In genomic region chr3:38151821-38152220, GRCm38 (mm10) we compare ENCODE assay signal across 15 mouse cellular contexts.
"Had no signal": no experiment of that assay in that cellular context is flagged by ENCODE, and none has a peak within 500 bp of the region (broad histone marks: within the 10 kb centered on the region; RNA-seq: fewer than 3 reads in every experiment).

No protein-coding gene starts in this region.

- H3K4me3 ChIP-seq: hindbrain, embryonic 12.5 days; layer of hippocampus, adult 2 months; limb, embryonic 12.5 days; liver, embryonic 13.5 days; megakaryocyte, embryonic 14.5 days; midbrain, embryonic 15.5 days; neural tube, embryonic 12.5 days had no signal

- H3K4me2 ChIP-seq: hindbrain, embryonic 12.5 days; limb, embryonic 12.5 days; liver, embryonic 13.5 days; lung, embryonic 14.5 days; midbrain, embryonic 11.5 days; midbrain, embryonic 15.5 days; neural tube, embryonic 12.5 days had no signal

- ATAC-seq: hindbrain, embryonic 16.5 days; inflammation-experienced regulatory T-cells, adult 6 months; midbrain, embryonic 15.5 days had no signal

- H3K9ac ChIP-seq: hindbrain, embryonic 12.5 days; limb, embryonic 12.5 days; liver, embryonic 13.5 days; lung, embryonic 14.5 days; midbrain, embryonic 15.5 days; neural tube, embryonic 12.5 days had no signal

- H3K27ac ChIP-seq: hindbrain, embryonic 12.5 days; layer of hippocampus, adult 2 months; limb, embryonic 12.5 days; liver, embryonic 13.5 days; macrophage; midbrain, embryonic 15.5 days; neural tube, embryonic 12.5 days had no signal

- H3K27me3 ChIP-seq: hindbrain, embryonic 12.5 days; limb, embryonic 12.5 days; liver, embryonic 13.5 days; megakaryocyte, embryonic 14.5 days; midbrain, embryonic 15.5 days; neural tube, embryonic 12.5 days had no signal

- DNase-seq: kidney, adult 8-10 months; kidney, postnatal 10 days; kidney, postnatal 4 days; liver, embryonic 13.5 days; lung, embryonic 14.5 days had no signal

- H3K4me1 ChIP-seq: hindbrain, embryonic 12.5 days; liver, embryonic 13.5 days; midbrain, embryonic 15.5 days; neural tube, embryonic 12.5 days had no signal

- H3K36me3 ChIP-seq: hindbrain, embryonic 12.5 days; limb, embryonic 12.5 days; liver, embryonic 13.5 days; midbrain, embryonic 15.5 days; neural tube, embryonic 12.5 days had no signal

- H3K9me3 ChIP-seq: hindbrain, embryonic 12.5 days; limb, embryonic 12.5 days; liver, embryonic 13.5 days; megakaryocyte, embryonic 14.5 days; midbrain, embryonic 15.5 days; neural tube, embryonic 12.5 days had no signal
